Mouse (Mus musculus): ENCODE measurements around the gene Tet3.

- no peak for TF ChIP-seq ZC3H11A (IDR thresholded peaks at IDR 0.05; ENCODE audit: borderline replicate concordance, low read depth, low read length)
- TF ChIP-seq ZNF384 (IDR thresholded peaks at IDR 0.05; ENCODE audit: low read depth, low read length), result no peak
- TF ChIP-seq MAFK (IDR thresholded peaks at IDR 0.05; ENCODE audit: insufficient read depth, low read depth, low read length), result no peak
Measured at GRCm38 (mm10) chr6:83361523-83362248, 97.2 kb downstream of the Tet3 start.

Measured in ES-E14 (cell line).